34 mouse cellular contexts compared by ENCODE assay signal in the genomic region with DNA sequence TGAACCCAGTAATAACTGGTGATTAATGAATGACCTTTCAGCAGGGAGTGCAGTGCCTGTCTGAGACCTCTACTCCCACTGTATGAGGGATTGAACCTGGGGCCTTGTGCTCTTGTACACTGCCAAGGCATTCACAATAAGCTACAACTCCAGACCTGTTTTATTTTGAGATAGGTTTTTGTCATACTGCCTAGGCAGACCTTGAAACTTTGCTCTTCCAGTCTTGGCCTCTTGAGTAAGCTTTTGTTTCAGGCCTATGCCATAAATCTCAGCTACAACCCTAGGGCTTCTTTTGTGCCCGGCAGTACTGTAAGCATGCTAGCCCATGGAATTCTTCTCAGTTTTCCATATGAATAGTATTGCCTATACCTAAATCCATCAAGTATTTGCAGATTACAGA. TPM values are rescaled to one million over a fixed set of nuclear protein-coding genes. Genes with fewer than 3 reads are reported as not detected.
DNase-seq lines count a peak whose midpoint lies in the region; ATAC-seq and TF ChIP-seq lines count a peak whose summit lies in the region.
"Had no signal": no experiment of that assay in that cellular context is flagged by ENCODE, and none has a peak within 500 bp of the region (broad histone marks: within the 10 kb centered on the region; RNA-seq: fewer than 3 reads in every experiment).

No protein-coding gene starts in this region.

- H3K27ac ChIP-seq in heart, adult 2 months, result peak overlapping the region; percentile 82
- peak overlapping the region; percentile 99; the same call in 1 of the 2 replicates for H3K27ac ChIP-seq in liver, embryonic 12.5 days
- H3K27ac ChIP-seq in liver, embryonic 11.5 days (ENCODE audit: low read depth, low read length), result no peak overlapping the region
- 0 out of 2 replicates have a peak overlapping the region, but pooled peaks have one; percentile 29 for H3K27ac ChIP-seq in brown adipose tissue, adult 24 weeks (replicated peaks; ENCODE audit: low read depth, low read length)
- no peak overlapping the region for H3K27ac ChIP-seq in kidney, adult 2 months (ENCODE audit: insufficient read depth, low read depth, low read length)
- H3K27ac ChIP-seq: embryonic facial prominence, embryonic 12.5 days; embryonic facial prominence, embryonic 15.5 days; hindbrain, embryonic 12.5 days; hindbrain, embryonic 15.5 days had no signal

- no peaks in the 10 kb centered on the region for H3K9me3 ChIP-seq in liver, embryonic 12.5 days (replicated peaks)
- H3K9me3 ChIP-seq in liver, embryonic 11.5 days (ENCODE audit: control insufficient read depth, low read length), result no peaks in the 10 kb centered on the region
- H3K9me3 ChIP-seq: embryonic facial prominence, embryonic 12.5 days; embryonic facial prominence, embryonic 15.5 days; heart, embryonic 12.5 days; hindbrain, embryonic 12.5 days; hindbrain, embryonic 15.5 days had no signal

- H3K4me2 ChIP-seq in liver, embryonic 12.5 days, result no peak overlapping the region
- H3K4me2 ChIP-seq in liver, embryonic 11.5 days, result no peak overlapping the region
- H3K4me2 ChIP-seq: embryonic facial prominence, embryonic 12.5 days; embryonic facial prominence, embryonic 15.5 days; heart, embryonic 12.5 days; hindbrain, embryonic 12.5 days; hindbrain, embryonic 15.5 days had no signal

- H3K79me2 ChIP-seq in heart, adult 2 months (replicated peaks; ENCODE audit: control insufficient read depth, insufficient read depth, low read length), result no peaks in the 10 kb centered on the region

- DNase-seq in adrenal gland, adult (ENCODE audit: inconsistent age in 2 of 2, low spot score in 1 of 2), result peak; percentile 41 to 83
- DNase-seq in adrenal gland, adult 18-20 months (ENCODE audit: low spot score in 2 of 2), result no peak
- DNase-seq in heart, adult 2 months, result no peak
- DNase-seq in heart, postnatal 10 days, result no peak
- DNase-seq in liver, embryonic 11.5 days (ENCODE audit: low spot score), result no peak
- no peak for DNase-seq in kidney, adult 2 months
- DNase-seq: adrenal gland, postnatal 10 days; adrenal gland, postnatal 36 days; cerebellum, adult 11 months; cerebellum, adult 2 months; cerebellum, adult 9-11 months; cerebellum, postnatal 25 days; gastrocnemius, postnatal 10 days; gastrocnemius, postnatal 36 days; heart, adult 18-20 months had no signal

- H3K4me1 ChIP-seq in heart, adult 2 months (ENCODE audit: control insufficient read depth, insufficient read depth, low read length), result peaks cover 7% of the 10 kb centered on the region
- peaks cover 62% of the 10 kb centered on the region for H3K4me1 ChIP-seq in liver, embryonic 12.5 days
- peaks cover 32% of the 10 kb centered on the region for H3K4me1 ChIP-seq in liver, embryonic 11.5 days (replicated peaks; ENCODE audit: control insufficient read depth, insufficient read depth, low read length)
- H3K4me1 ChIP-seq in brown adipose tissue, adult 24 weeks (ENCODE audit: control insufficient read depth, insufficient read depth, insufficient read length, low read length), result peaks cover 11% of the 10 kb centered on the region
- peaks cover 7% of the 10 kb centered on the region; the same call in 1 of the 2 replicates for H3K4me1 ChIP-seq in kidney, adult 2 months (ENCODE audit: control insufficient read depth, insufficient read depth, low read length)

- no peak for ATAC-seq in liver, embryonic 12.5 days
- no peak for ATAC-seq in liver, embryonic 11.5 days (replicated peaks; ENCODE audit: low FRiP score)
- ATAC-seq: activated CD4-positive, CD25-positive, alpha-beta regulatory T cell, adult 4 months; forebrain, embryonic 14.5 days; intestine, postnatal 0 days had no signal

- no peak for TF ChIP-seq EP300 in heart, adult 2 months (IDR thresholded peaks at IDR 0.05; ENCODE audit: insufficient read depth, low read depth, low read length)

- WGBS in heart, adult 2 months, result 90% methylated on average over 1 of the region's 1 CpGs
- WGBS in liver, embryonic 12.5 days (ENCODE audit: insufficient replicate concordance), result 84% methylated on average over 1 of the region's 1 CpGs
- 79% methylated on average over 1 of the region's 1 CpGs for WGBS in liver, embryonic 11.5 days
- WGBS in kidney, adult 2 months, result 79% methylated on average over 1 of the region's 1 CpGs

- TF ChIP-seq POLR2A in heart, adult 2 months (IDR thresholded peaks at IDR 0.05; ENCODE audit: insufficient read depth, low read depth, low read length), result no peak
- TF ChIP-seq POLR2A in kidney, adult 2 months (IDR thresholded peaks at IDR 0.05; ENCODE audit: low read depth, low read length), result no peak

- H3K36me3 ChIP-seq in heart, adult 2 months (ENCODE audit: control insufficient read depth, insufficient read depth, low read length), result peaks cover 6% of the 10 kb centered on the region; the same call in 1 of the 2 replicates
- peaks cover 21% of the 10 kb centered on the region for H3K36me3 ChIP-seq in liver, embryonic 12.5 days
- H3K36me3 ChIP-seq in liver, embryonic 11.5 days (ENCODE audit: control insufficient read depth, insufficient read depth, low read length), result no peaks in the 10 kb centered on the region
- no peaks in the 10 kb centered on the region for H3K36me3 ChIP-seq in kidney, adult 2 months (ENCODE audit: control insufficient read depth, insufficient read depth, low read length)
- H3K36me3 ChIP-seq: embryonic facial prominence, embryonic 12.5 days; embryonic facial prominence, embryonic 15.5 days; hindbrain, embryonic 12.5 days; hindbrain, embryonic 15.5 days had no signal

- H3K4me3 ChIP-seq in heart, adult 2 months, result no peak overlapping the region
- H3K4me3 ChIP-seq in liver, embryonic 12.5 days, result no peak overlapping the region
- no peak overlapping the region for H3K4me3 ChIP-seq in liver, embryonic 11.5 days (ENCODE audit: low read depth, low read length)
- no peak overlapping the region for H3K4me3 ChIP-seq in brown adipose tissue, adult 24 weeks (ENCODE audit: insufficient read depth, low read depth, low read length)
- no peak overlapping the region for H3K4me3 ChIP-seq in kidney, adult 2 months (ENCODE audit: insufficient read depth, low read depth, low read length)
- H3K4me3 ChIP-seq: embryonic facial prominence, embryonic 12.5 days; embryonic facial prominence, embryonic 15.5 days; heart, embryonic 12.5 days; hindbrain, embryonic 12.5 days; hindbrain, embryonic 15.5 days had no signal

- intact Hi-C loops in heart, adult 2 months (cut with DNase I), result no loop called here
- intact Hi-C loops in heart, postnatal 10 days (cut with DNase I), result no loop called here

- no peak overlapping the region for H3K9ac ChIP-seq in heart, adult 2 months (ENCODE audit: low read depth, low read length)
- H3K9ac ChIP-seq in liver, embryonic 12.5 days, result no peak overlapping the region
- no peak overlapping the region for H3K9ac ChIP-seq in liver, embryonic 11.5 days (ENCODE audit: low read depth, low read length)
- H3K9ac ChIP-seq: embryonic facial prominence, embryonic 12.5 days; embryonic facial prominence, embryonic 15.5 days; forebrain, postnatal 0 days; heart, embryonic 12.5 days; hindbrain, embryonic 12.5 days; hindbrain, embryonic 15.5 days had no signal

- H3K27me3 ChIP-seq in heart, adult 2 months (ENCODE audit: control insufficient read depth, insufficient read depth, low read length), result no peaks in the 10 kb centered on the region
- no peaks in the 10 kb centered on the region for H3K27me3 ChIP-seq in liver, embryonic 12.5 days (replicated peaks)
- no peaks in the 10 kb centered on the region for H3K27me3 ChIP-seq in liver, embryonic 11.5 days (replicated peaks; ENCODE audit: control insufficient read depth, insufficient read depth, low read length)
- H3K27me3 ChIP-seq in kidney, adult 2 months (replicated peaks; ENCODE audit: control insufficient read depth, insufficient read depth, low read length), result no peaks in the 10 kb centered on the region
- H3K27me3 ChIP-seq: embryonic facial prominence, embryonic 15.5 days; heart, embryonic 12.5 days; hindbrain, embryonic 15.5 days had no signal

- TF ChIP-seq CTCF in heart, adult 2 months (IDR thresholded peaks at IDR 0.05), result no peak
- TF ChIP-seq CTCF in kidney, adult 2 months (conservative IDR thresholded peaks at IDR 0.05; ENCODE audit: insufficient read depth, insufficient read length, low read depth, low read length), result no peak

RNA-seq across cellular contexts. Expression of a gene that starts 3.5 kb away (rescaled TPM):
- total RNA-seq in adrenal gland, adult 18-20 months (2021), result 1 to 10 TPM in 1 of 2 experiments, under 1 TPM in 1; 0.89 to 1.5 TPM
- under 1 TPM; 0.48 to 0.63 TPM for total RNA-seq in heart, adult 2 months (2021)
- not detected in 2 replicates for polyA plus RNA-seq in heart, adult 2 months (2012; rRNA removed)
- total RNA-seq in heart, postnatal 10 days (2021), result under 1 TPM; 0.55 to 0.77 TPM
- polyA plus RNA-seq in liver, embryonic 12.5 days (2016; fragmentation: Nextera tagmentation; extraction: Ambion mirVana), result 0.36 and 0.77 TPM in 2 replicates
- polyA plus RNA-seq in liver, embryonic 11.5 days (2014; fragmentation: Nextera tagmentation; extraction: Ambion mirVana), result 0.23 TPM in 1 of 2 replicates, not detected in the other
- 1.3 TPM in 1 of 2 replicates, not detected in the other for polyA plus RNA-seq in brown adipose tissue, adult 24 weeks (2012; ENCODE audit: insufficient read depth, insufficient read length, missing spikeins)
- polyA plus RNA-seq in kidney, adult 2 months (2012; rRNA removed), result 0.12 and 0.19 TPM in 2 replicates
- total RNA-seq: common myeloid progenitor, adult 5-6 weeks; ES-E14; hematopoietic stem cell, adult 5-6 weeks had no signal
- polyA plus RNA-seq: activated CD4-positive, CD25-positive, alpha-beta regulatory T cell, adult 4 months; embryonic facial prominence, embryonic 12.5 days; embryonic facial prominence, embryonic 15.5 days; forebrain, embryonic 11.5 days; forebrain, embryonic 14.5 days; forebrain, postnatal 0 days; heart, embryonic 16.5 days; hindbrain, embryonic 12.5 days; hindbrain, embryonic 15.5 days; intestine, embryonic 14.5 days had no signal

RNA-seq across cellular contexts. Expression of a gene that starts 23.5 kb away (rescaled TPM):
- total RNA-seq in adrenal gland, adult 18-20 months (2021), result 100 to 1,000 TPM in 1 of 2 experiments, 10 to 100 TPM in 1; 99.7 to 107 TPM
- total RNA-seq in heart, adult 2 months (2021), result 10 to 100 TPM; 48.9 to 53.9 TPM
- 40.1 and 97.1 TPM in 2 replicates for polyA plus RNA-seq in heart, adult 2 months (2012; rRNA removed)
- 10 to 100 TPM; 33.9 to 35.6 TPM for total RNA-seq in heart, postnatal 10 days (2021)
- 71.2 and 76.7 TPM in 2 replicates for polyA plus RNA-seq in liver, embryonic 12.5 days (2016; fragmentation: Nextera tagmentation; extraction: Ambion mirVana)
- 73.4 and 77.6 TPM in 2 replicates for polyA plus RNA-seq in liver, embryonic 11.5 days (2014; fragmentation: Nextera tagmentation; extraction: Ambion mirVana)
- polyA plus RNA-seq in brown adipose tissue, adult 24 weeks (2012; ENCODE audit: insufficient read depth, insufficient read length, missing spikeins), result 174 and 250 TPM in 2 replicates
- 31.1 and 31.6 TPM in 2 replicates for polyA plus RNA-seq in kidney, adult 2 months (2012; rRNA removed)

RNA-seq across cellular contexts. Expression of a gene that starts 49.4 kb away (rescaled TPM):
- total RNA-seq in adrenal gland, adult 18-20 months (2021), result 10 to 100 TPM; 13.0 TPM
- total RNA-seq in heart, adult 2 months (2021), result 1 to 10 TPM; 3.1 to 3.3 TPM
- polyA plus RNA-seq in heart, adult 2 months (2012; rRNA removed), result 6.9 and 19.4 TPM in 2 replicates
- 1 to 10 TPM; 2.4 to 2.5 TPM for total RNA-seq in heart, postnatal 10 days (2021)
- polyA plus RNA-seq in liver, embryonic 12.5 days (2016; fragmentation: Nextera tagmentation; extraction: Ambion mirVana), result 10.4 and 13.2 TPM in 2 replicates
- polyA plus RNA-seq in liver, embryonic 11.5 days (2014; fragmentation: Nextera tagmentation; extraction: Ambion mirVana), result 8.7 and 10.6 TPM in 2 replicates
- polyA plus RNA-seq in brown adipose tissue, adult 24 weeks (2012; ENCODE audit: insufficient read depth, insufficient read length, missing spikeins), result 55.9 and 57.5 TPM in 2 replicates
- 18.5 and 25.0 TPM in 2 replicates for polyA plus RNA-seq in kidney, adult 2 months (2012; rRNA removed)
- polyA plus RNA-seq: activated CD4-positive, CD25-positive, alpha-beta regulatory T cell, adult 4 months had no signal

RNA-seq across cellular contexts. Expression of a gene that starts 50.7 kb away (rescaled TPM):
- total RNA-seq in adrenal gland, adult 18-20 months (2021), result not detected
- total RNA-seq in heart, adult 2 months (2021), result not detected
- not detected in 2 replicates for polyA plus RNA-seq in heart, adult 2 months (2012; rRNA removed)
- not detected for total RNA-seq in heart, postnatal 10 days (2021)
- not detected in 2 replicates for polyA plus RNA-seq in liver, embryonic 12.5 days (2016; fragmentation: Nextera tagmentation; extraction: Ambion mirVana)
- polyA plus RNA-seq in liver, embryonic 11.5 days (2014; fragmentation: Nextera tagmentation; extraction: Ambion mirVana), result not detected in 2 replicates
- polyA plus RNA-seq in brown adipose tissue, adult 24 weeks (2012; ENCODE audit: insufficient read depth, insufficient read length, missing spikeins), result not detected in 2 replicates
- not detected in 2 replicates for polyA plus RNA-seq in kidney, adult 2 months (2012; rRNA removed)
- total RNA-seq: adrenal gland, postnatal 10 days; adrenal gland, postnatal 36 days; common myeloid progenitor, adult 5-6 weeks; ES-E14; forebrain, postnatal 0 days; gastrocnemius, postnatal 10 days; gastrocnemius, postnatal 36 days; heart, adult 18-20 months; heart, postnatal 25 days; hematopoietic stem cell, adult 5-6 weeks had no signal
- polyA plus RNA-seq: activated CD4-positive, CD25-positive, alpha-beta regulatory T cell, adult 4 months; cerebellum, adult 2 months; embryonic facial prominence, embryonic 12.5 days; embryonic facial prominence, embryonic 15.5 days; forebrain, embryonic 11.5 days; forebrain, embryonic 14.5 days; forebrain, postnatal 0 days; frontal cortex, adult 2 months; heart, embryonic 12.5 days; heart, embryonic 16.5 days; hindbrain, embryonic 12.5 days; hindbrain, embryonic 15.5 days; intestine, embryonic 14.5 days; intestine, postnatal 0 days had no signal

RNA-seq across cellular contexts. Expression of a gene that starts 53.5 kb away (rescaled TPM):
- total RNA-seq in adrenal gland, adult 18-20 months (2021), result under 1 TPM in 1 of 2 experiments, not detected in 1; 0.36 TPM
- total RNA-seq in heart, adult 2 months (2021), result under 1 TPM; 0.14 to 0.31 TPM
- polyA plus RNA-seq in heart, adult 2 months (2012; rRNA removed), result 0.15 and 0.20 TPM in 2 replicates
- total RNA-seq in heart, postnatal 10 days (2021), result under 1 TPM in 1 of 2 experiments, not detected in 1; 0.25 TPM
- not detected in 2 replicates for polyA plus RNA-seq in liver, embryonic 12.5 days (2016; fragmentation: Nextera tagmentation; extraction: Ambion mirVana)
- polyA plus RNA-seq in liver, embryonic 11.5 days (2014; fragmentation: Nextera tagmentation; extraction: Ambion mirVana), result 0.10 TPM in 1 of 2 replicates, not detected in the other
- polyA plus RNA-seq in brown adipose tissue, adult 24 weeks (2012; ENCODE audit: insufficient read depth, insufficient read length, missing spikeins), result not detected in 2 replicates
- polyA plus RNA-seq in kidney, adult 2 months (2012; rRNA removed), result 0.14 and 0.18 TPM in 2 replicates
- total RNA-seq: common myeloid progenitor, adult 5-6 weeks; ES-E14; forebrain, postnatal 0 days; hematopoietic stem cell, adult 5-6 weeks had no signal
- polyA plus RNA-seq: activated CD4-positive, CD25-positive, alpha-beta regulatory T cell, adult 4 months; embryonic facial prominence, embryonic 12.5 days; forebrain, embryonic 11.5 days; forebrain, embryonic 14.5 days; forebrain, postnatal 0 days; heart, embryonic 12.5 days; heart, embryonic 16.5 days; hindbrain, embryonic 12.5 days; hindbrain, embryonic 15.5 days; intestine, embryonic 14.5 days; intestine, postnatal 0 days had no signal

Comparison
In these comparisons a context has a peak if more than half of its experiments do, and no peak if none do; other contexts are left out.
1. DNase-seq: peak in adrenal gland, adult (2 of 2); none in adrenal gland, adult 18-20 months (0 of 2), heart, adult 2 months (0 of 2), heart, postnatal 10 days (0 of 2), liver, embryonic 11.5 days (single experiment) and kidney, adult 2 months (single experiment).
2. H3K27ac ChIP-seq: peak in heart, adult 2 months (single experiment), liver, embryonic 12.5 days (single experiment) and brown adipose tissue, adult 24 weeks (single experiment); none in liver, embryonic 11.5 days (single experiment) and kidney, adult 2 months (single experiment).